Mouse (Mus musculus) neural tube, embryonic 10.5 days (tissue): ENCODE measurements around the gene Kcnip1.
A peak's percentile ranks its signal among the peaks of the same experiment; 100 is the strongest.

Experiments
- DNase-seq: peaks from one replicate; pipeline ENCODE4 v3.0.0-alpha.2; 2017; ENCODE audit warnings: low spot score; ENCODE audit errors: extremely low spot score

Gene Kcnip1

DNA sequence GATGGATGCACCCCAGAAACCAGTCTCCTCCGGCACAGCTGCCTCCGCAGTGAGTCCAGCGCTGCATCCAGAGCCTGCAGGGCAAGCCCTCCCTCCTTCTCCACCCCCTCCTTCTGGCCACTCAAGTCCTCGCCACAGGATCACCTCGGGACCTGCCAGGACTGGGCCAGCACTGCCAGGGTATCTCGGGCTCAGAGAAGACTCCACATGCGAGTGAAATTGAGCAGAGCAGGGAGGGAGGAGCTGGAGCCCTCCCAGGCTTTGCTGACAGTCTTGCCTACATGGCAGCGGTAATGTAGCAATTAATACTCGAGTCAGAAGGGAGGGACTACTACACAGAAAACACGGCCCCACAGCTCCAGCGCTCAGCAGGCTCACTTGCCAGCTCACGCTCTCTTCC lies at the start of gene Kcnip1:
Gene Kcnip1 (minus strand): TSS at position 215 of the 400 bp plus-strand sequence.
- DNase-seq = no peak

DNA sequence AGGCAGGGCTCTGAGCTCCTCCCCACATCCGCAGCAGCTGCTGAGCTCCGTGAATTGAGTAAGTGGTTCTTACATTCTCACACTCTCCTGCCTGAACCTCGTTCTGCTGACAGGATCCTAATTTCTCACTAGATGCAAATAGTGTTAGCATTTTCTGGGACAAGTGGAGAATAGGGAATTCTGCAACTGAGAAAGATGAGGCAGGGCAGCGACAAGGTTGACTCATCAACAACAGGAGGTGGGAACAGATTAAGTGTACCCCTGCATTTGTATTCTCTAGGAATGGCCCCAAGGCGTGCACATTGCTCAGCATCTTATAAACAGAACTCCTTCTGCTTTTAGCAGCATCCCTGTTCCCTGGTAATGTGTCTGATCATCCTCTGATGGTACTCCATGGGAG lies 47.1 kb upstream of the Kcnip1 start:
- no peak for DNase-seq

DNA sequence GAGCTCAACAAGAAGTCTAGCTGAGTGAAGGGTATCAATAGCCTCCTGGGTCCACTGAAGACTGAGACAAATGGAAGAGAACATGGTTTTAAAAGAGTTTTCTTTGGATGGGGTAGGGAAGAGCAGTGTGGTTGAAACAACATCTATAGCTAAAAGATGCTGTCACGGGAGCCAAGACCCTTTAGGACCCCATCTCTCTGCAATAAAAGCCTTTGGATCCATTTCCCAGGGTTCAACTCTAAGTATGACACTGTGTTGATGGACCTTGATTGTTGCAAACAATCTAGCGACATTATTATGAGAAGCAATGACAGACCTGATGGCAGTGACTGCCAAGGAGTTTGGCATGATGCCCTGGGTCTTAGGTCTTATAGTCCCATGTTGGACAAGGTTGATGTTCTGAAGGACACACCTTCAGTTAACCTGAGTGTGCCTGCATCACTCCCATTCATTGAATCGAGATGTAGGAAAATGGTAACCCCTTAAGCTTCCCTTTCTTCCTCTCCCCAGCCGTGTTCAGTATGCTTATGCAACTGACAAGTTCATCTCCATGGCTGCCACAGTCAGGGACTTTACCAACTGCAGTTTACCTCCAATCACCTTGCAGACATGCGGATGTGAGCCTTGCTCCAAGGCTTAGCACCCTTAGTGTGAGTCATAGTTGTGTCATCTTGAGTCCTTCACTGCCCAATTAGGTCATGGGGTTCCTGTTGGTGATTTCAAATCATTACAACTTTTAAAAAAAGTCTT lies 43.1 kb upstream of the Kcnip1 start:
- no peak for DNase-seq

DNA sequence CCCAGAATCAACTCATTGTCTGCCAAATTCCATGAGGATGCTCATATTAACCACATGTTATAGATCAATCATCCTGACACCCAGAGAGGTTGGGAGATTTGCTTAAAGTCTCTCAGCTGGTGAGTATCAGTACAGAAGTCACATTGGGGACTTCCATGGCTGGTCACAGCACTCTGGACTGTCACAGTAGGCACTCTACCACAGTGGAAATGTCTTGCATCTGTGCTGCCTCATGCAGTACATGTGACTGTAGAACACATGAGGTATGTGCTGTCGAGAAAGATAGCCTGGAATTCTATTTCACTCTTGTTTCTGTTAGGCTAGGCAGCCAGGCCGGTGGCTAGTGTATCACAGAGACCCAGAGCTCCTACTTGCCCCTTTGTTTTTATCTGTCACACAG lies 41.8 kb upstream of the Kcnip1 start:
- DNase-seq = no peak

DNA sequence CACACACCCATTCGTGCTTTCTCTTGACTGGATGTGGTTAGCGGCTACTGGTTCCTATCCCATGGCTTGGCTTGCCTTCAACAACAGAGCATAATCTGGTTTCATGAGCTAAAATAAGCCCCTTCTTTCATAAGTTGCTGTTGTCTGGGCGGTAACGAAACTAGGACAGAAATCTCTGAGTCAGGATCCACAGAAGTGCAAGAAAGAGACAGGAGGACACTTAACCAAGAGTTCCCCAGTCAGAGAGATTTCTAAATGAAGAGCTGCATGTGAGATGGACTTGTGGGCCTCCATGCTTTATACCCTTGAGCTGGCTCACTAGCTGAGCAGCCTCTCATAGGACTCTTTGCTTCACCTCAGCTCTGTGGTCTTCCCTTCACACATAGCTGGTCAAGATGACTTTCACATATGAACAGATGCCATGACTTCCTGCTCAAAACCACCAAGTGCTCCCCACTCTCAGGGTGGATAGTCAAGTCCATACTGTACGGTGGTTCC lies 41.1 kb upstream of the Kcnip1 start:
- DNase-seq = no peak

DNA sequence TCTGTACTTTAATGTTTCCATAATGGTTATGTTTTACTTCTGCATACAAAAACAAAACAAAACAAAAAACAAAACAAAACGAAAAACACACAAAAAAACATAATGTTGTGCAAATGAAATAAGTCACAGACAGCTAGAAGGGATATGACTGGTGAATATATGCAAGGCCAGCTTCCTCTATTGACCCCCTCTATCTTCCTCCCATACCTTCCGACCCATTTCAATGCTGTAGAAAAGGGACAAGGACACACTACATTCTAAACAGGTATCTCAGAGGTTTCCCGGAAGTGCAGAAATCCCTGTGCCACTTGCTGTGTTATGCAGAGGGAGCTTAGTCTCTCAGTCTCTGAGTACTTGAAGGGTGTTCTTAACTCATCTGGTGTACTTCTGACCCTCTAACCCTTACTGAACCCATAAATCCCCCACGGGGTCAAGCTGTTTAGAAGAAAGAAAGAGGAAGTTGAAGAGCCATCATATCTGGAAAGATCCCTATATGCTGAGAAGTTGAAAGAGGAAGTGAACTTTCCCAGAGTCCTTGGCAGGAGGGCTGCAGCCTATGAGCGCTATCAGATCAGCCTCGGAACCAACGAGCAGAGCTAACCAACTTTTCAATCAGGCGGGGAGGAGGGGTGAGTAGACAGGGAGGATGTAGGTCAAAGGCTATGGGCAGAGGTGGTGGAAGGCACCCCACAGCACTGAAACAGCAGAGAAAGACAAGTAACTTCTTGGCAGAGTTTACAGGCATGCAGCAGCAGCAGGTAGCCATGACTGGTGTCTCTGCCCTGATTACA lies 38.3 kb upstream of the Kcnip1 start:
- DNase-seq = no peak

DNA sequence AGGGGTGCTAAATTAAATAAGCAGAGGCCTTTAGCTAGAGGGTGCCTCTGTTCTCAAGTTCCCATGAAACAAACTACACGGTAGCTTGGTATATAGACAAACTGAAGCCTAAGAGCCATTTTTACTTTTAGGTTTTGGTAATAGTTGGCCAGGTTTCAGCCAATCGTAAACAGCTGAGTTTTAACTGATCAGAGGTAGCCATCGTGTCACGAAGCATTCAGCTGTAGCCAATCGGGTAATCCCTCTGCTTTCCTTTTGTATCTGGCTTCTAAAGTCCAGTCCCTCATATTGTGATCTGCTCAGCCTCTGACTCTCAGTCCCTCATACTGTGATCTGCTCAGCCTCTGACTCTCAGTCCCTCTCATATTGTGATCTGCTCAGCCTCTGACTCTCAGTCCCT lies 36.7 kb upstream of the Kcnip1 start:
- no peak for DNase-seq

DNA sequence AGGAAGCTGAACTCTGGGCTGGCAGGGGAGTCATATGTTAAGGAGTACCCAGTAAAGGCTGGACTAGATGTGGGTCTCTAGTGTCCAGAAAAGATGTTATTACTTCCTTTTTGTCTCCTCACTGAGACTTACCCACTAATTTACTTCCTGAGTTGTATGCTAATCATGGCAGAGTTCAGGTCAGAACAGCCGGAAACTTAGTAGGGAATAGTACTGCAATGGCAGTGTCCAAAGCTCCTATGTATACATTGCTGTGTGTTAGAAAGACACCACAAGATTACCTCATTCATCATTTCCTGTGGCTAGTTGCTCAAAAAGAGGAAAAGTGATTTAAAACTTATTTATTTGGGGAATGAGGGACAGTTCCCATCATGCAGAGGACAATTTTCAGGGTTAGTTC lies 32.1 kb upstream of the Kcnip1 start:
- no peak for DNase-seq

DNA sequence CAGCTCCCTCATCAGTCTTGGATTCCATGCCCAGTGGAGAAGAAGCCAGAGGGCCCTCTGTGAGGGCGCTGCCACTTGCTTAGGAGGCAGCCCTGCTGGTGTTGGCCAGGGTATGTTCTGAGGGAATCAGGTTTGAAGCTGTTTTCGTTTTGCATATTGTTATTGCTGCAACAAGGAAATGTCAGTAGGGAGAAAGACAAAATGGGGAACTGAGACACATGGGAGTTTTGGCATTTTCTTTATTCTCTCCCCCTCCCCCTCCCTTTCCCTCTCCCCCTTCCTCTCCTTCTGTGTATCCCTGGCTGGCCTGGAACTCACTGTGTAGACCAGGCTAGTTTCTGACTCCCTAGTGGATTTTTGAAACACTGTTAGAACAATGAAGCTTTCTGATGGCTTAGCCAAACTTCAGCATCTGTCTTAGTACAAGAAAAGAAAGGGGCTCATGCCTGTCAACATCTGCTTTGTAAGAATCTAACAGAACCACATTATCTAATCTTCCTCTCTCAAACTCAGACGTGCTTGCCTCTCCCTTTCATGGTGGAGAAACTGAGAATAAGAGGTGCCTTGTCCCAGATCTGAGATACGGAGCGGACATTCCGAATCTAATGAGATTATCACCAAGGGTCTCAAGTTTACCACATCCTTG lies 19.2 kb upstream of the Kcnip1 start:
- no peak for DNase-seq

DNA sequence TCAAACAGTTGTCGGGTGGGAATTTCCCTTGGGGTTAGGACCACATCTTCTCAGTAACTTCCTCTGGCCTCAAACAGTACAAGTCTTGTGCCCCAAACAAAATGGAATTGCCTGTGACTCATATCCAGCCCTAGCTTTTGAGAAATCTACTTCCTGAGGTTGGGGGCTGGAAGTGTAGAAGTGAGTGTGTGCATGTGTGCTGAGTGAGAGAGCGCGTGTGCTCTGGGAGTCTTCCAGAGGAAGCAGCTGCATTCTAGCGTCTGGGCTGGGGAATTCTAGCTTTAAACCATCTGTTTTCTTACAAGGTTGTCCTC lies 17.9 kb upstream of the Kcnip1 start:
- DNase-seq = no peak

DNA sequence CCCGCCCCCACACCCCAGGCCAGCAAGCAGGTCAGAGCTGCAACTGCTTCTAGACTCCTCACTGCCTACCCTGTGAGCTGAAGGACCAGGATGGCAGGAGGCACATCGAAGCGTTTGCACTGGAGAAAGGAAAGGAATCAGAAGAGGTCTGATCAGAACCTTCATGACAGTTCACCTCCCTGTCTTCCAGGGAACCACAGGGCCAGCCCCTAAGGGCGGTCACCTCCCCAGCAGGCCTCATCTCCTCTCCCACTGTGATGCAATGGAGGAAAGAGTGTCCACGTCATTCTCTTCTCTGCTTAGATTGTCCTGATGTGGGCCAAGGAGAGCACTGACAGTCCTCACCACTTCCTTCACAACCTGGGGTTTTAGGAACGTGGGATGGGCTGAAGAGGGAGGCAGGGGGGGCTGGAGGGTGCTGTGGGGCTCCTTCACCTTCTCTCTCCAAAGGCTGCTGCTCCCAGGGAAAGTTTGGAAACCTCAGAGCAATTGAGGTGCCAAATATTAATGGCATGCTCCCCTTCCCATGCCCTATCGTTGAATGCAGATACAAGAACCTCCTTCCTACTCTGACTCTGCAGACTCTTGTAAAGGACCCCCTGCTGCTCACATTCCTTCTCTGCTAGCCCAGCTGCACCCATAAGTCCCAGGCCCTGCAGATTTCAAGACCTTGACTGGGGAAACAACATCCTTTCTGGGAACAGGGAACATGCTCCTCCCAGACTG lies 17.3 kb upstream of the Kcnip1 start:
- DNase-seq = no peak

DNA sequence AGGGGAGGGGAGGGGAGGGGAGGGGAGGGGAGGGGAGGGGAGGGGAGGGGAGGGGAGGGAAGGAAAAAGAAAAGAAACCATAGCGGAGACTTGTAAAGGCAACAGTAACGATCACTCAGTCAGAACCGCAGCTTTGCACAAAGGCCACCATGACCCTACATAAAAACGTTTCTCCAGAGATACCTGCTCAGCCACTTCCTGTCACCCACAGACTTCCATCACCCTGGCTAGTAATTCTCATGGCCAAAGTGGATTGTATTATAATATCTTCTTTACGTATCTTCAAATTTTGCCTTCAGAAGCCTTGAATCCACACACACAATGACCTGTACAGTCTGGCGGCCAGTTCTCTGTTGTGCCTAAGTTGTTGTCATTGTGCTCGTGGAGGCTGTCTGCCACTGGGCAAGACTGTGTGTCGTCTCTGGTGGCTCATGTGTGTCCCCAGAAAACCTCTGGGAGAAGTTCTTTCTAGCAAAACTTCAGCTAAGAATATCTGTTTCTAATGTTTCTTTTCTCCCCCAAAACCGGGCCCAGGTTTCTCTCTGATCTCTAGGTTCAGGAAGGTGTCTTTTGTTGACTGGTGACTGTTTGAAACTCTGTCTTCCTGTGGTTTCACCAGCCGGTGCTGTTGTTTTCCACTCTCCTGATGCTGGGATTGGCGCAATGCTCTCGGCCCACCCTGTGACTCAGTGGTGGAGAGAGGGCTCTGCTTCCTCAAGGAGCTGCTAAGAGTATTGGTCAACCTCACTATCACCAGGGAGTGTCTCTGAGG lies 16.6 kb upstream of the Kcnip1 start:
- DNase-seq = no peak

DNA sequence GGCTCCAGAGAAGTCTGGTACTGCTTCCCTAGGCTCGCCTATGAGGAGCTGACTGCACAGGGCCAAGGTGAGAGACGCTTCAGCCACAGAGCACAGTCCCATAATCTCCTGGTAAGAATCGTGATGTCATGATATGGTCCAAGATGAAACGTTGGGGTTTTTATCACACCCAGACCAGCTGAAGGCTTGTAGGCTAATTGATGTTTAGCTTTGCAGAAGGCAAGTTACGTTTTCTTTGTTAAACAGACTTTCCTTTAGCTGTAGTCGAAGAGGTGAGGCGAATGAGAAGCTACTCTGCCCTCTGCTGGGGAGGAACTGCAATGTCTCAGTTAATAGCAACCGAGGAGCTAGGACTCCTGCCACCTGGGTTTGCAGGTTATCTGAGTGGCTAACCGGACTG lies 15.8 kb upstream of the Kcnip1 start:
- peak; percentile 29 for DNase-seq

DNA sequence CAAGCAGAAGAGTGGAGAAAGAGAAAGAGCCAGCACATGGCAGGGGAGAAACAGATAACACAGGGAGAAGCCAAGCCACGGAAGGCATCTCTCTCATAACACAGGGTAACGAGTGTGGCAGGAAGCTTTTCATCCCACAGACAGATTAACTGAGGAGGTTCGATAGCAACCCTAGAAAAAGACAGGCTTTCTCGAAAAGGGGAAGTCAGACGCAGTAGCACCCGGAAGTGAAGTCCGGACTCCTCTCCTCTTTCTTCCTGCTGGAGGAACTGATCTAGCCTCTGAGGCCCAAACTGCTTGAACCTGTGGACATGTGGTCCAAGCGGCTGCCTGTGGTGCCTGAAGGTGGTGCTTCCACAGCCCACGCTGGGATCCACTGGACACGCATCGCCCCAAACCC lies 15.3 kb upstream of the Kcnip1 start:
- DNase-seq = no peak

DNA sequence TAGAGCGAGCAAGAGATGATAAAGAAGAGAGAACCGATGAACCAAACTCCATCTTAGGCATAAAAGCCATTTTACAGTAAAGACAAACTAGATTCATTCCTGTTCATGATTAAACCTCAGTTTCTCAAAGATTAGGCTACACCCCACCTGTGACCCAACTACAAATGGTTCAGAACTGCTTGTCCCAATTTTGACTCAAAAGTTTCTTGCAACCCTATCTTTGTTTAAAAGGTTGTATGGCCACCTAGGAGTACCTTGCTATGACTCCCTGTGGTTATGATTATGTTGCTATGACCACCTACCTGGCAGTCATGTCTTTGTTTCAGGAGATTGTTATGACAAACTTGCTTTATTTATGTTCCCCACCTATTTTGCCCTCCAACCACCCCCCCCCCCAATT lies 14.7 kb upstream of the Kcnip1 start:
- no peak for DNase-seq

DNA sequence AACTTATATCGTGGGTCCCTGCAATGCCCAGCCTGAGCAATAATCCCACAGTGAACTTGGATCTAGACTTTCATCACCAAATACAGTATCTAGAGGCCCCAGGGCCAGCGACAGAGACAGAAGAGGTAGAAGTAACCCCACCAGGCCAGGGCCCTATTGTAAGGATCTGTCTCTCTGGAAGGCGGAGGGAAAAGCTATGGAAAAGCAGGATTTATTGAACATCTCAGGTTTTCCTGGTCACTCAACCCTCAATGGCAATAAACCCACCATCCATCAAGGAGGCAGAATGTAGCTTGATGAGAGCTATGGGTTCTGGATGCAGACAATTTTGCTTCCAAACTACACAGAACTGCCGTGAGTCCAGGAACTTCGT lies 9.6 kb upstream of the Kcnip1 start:
- no peak for DNase-seq

DNA sequence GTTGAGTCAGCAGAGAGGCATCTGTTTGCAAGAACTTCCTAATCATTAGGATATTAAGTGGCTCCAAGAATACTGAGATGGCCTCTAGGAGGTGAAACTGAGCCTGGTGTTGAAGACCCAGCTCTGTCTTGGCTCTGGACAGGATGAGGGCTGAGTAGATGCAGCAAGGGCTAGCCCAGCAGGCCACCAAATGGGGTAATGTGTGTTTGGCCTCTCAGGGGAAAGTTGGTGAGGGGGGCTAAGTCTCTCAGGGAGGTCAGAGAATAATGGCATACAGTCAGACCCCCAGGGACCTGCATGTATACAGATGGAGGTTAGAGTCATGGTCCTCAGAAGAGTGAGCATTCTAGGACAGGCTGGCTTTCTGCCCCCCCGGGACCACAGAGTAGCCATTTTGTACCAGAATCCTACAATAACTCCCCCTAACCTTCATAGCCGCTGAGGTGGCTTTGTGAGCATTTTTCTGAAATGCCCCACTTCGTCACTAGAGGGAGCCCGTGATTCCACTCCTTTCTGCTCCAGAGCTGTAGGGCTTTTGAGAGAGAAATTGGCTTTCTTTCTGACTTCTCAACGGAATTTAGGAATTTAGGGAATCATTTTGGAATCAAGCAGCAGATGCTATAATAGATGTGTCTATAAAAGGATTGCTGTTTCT lies 9.1 kb upstream of the Kcnip1 start:
- peak; percentile 30 for DNase-seq

DNA sequence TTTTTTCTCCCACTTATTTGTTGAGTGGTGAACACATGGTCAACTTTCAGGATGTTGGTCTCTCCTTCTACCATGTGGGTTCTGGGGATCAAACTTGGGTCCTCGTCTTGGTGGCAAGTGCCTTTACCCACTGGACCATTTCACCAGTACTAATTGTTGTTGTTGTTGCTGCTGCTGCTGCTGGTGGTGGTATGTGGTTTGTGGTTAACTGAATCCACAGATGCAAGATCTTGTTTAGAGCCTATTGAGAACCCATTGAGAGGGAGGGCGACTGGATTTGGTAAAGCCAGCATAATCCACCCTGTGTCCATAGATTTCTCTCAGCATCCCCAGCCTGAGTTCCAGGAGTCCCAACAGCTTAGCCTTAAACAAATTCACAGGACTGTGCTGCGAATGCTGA lies 7.5 kb upstream of the Kcnip1 start:
- DNase-seq = no peak

DNA sequence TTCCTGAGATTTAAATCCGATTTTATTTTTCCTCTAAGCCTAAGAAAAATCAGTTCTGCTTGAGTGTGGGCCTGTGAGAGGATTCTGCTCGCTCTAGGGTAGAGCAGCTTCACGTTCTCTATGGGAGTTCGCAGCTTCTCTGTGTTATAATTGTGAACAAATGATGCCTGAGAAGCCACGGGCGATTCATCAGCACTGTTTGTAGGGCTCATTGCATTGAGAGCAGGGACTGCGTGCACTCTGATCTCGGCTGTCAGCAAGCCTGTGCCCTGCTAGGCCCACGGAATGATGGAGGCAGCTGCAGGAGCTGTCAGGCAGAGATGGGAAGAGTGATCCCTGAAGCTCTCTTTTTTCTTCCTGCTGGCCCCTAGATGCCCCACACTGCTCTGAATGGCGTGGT lies 5.3 kb upstream of the Kcnip1 start:
- DNase-seq = no peak

DNA sequence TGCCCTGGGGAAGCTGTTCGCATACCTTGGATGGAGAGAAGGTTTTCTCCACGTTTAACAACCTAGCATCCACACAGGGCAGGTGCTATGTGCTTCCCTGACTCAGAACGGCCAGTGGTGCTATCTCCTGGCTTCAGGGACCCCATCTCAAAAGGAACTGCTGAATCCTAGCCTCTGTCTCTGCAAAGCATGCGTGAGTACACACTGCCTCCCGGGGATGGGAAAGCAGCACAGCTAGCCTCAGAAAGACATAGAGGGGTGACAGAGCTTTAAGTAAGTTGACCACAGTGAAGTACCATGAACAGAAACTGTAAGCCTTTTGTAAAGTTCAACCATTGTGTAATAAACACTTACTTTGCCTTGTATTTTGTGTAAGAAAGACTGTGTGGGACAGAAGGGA lies 544 bp upstream of the Kcnip1 start:
- DNase-seq = no peak

DNA sequence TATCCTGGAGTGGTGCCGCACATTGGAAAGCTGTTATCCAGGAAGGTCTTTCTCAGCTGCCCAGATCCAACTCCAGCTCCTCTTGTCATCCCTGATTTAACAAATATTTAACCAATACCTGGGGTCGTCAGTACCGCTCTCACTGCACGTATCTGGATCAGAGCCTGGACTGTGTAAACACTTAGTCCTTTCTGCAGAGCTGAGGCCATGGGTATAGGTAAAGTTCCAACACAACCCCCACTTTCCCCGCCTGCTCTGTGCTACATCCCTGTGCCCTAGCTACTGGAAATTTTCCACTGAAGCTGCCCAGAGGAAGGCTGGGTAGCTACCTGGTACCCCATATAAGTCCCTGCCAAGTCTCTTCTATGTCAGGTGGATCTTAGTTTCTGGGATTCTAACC lies 3.0 kb downstream of the Kcnip1 start:
- no peak for DNase-seq
